Mouse (Mus musculus) embryonic stem cell, embryonic (primary cell): ENCODE measurements around the gene Cdan1.

Experiments used
- CTCF ChIA-PET, 4 experiments: fragments of 300-600 bp in 2 of 4; fragments of 350-600 bp in 2 of 4; sonication (Branson Sonifier 250); formaldehyde crosslinking; loops; one replicate each; lab custom pipeline; 2022; ENCODE audit warnings: inconsistent platforms in 2 of 4; lab: Charles Lee
- POLR2A ChIA-PET, 4 experiments: fragments of 300-600 bp in 2 of 4; fragments of 350-600 bp in 2 of 4; sonication (Branson Sonifier 250); formaldehyde crosslinking; loops; one replicate each; lab custom pipeline; 2022; ENCODE audit warnings: antibody characterized with exemption in 4 of 4, inconsistent platforms in 1 of 4; lab: Charles Lee

Cdan1 gene

GRCm38 (mm10) chr2:120835167-120835566, 14.8 kb downstream of the Cdan1 start:
- ChIA-PET POLR2A (interaction anchor here in 1 of 4 experiments (1.0 kb wide), 1 partner anchor 15 kb away, joined by 4 read pairs; the partner anchor contains the start of genes Cdan1 and Ttbk2), CTCF (no interaction called here)

- CTCF ChIA-PET, result no interaction called here
- POLR2A ChIA-PET, result no interaction called here
These were observed 22.8 kb downstream of the Cdan1 start for GRCm38 (mm10) chr2:120826936-120827638.

GRCm38 (mm10) chr2:120770265-120770935, 79.5 kb downstream of the Cdan1 start:
- ChIA-PET POLR2A (interaction anchor here in 1 of 4 experiments (1.5 kb wide), 1 partner anchor 34 kb away, joined by 3 read pairs; no protein-coding TSS in a partner anchor), CTCF (no interaction called here)

- CTCF ChIA-PET, result no interaction called here
These were observed 88.0 kb downstream of the Cdan1 start for GRCm38 (mm10) chr2:120761922-120762321.

GRCm38 (mm10) chr2:120748041-120748440, 101.9 kb downstream of the Cdan1 start:
- CTCF ChIA-PET, result interaction anchor here in 1 of 4 experiments (1.0 kb wide), 1 partner anchor 11 kb away, joined by 3 read pairs; no protein-coding TSS in a partner anchor

More at GRCm38 (mm10) chr2:120761922-120762321, 88.0 kb downstream of the Cdan1 start:
- POLR2A ChIA-PET, result interaction anchor here in 1 of 4 experiments (0.6 kb wide), 1 partner anchor 11 kb away, joined by 3 read pairs; no protein-coding TSS in a partner anchor

GRCm38 (mm10) chr2:120745496-120745895, 104.4 kb downstream of the Cdan1 start:
- CTCF ChIA-PET, result no interaction called here
- POLR2A ChIA-PET, result interaction anchor here in 1 of 4 experiments (0.7 to 1.6 kb wide), 4 partner anchors 10 to 22 kb away, joined by 4 to 7 read pairs (median 6); no protein-coding TSS in a partner anchor

More at GRCm38 (mm10) chr2:120748041-120748440, 101.9 kb downstream of the Cdan1 start:
- POLR2A ChIA-PET, result interaction anchor here in 3 of 4 experiments (0.6 to 1.4 kb wide), 6 partner anchors 9 to 36 kb away, joined by 3 to 5 read pairs (median 3); no protein-coding TSS in a partner anchor

GRCm38 (mm10) chr2:120731877-120732530, 117.9 kb downstream of the Cdan1 start:
- ChIA-PET CTCF (interaction anchor here in 2 of 4 experiments (0.5 to 1.3 kb wide), 3 partner anchors 13 to 1790 kb away, joined by 3 to 7 read pairs (median 3); no protein-coding TSS in a partner anchor), POLR2A (interaction anchor here (0.5 to 7.0 kb wide), 18 partner anchors 9 to 432 kb away, joined by 3 to 40 read pairs (median 4); partner anchors contain the start of genes Vps39 (in 2 of the 4), Adal (in 1 of the 4), Cdan1 (in 1 of the 4) and Lcmt2 (in 1 of the 4))

- POLR2A ChIA-PET, result interaction anchor here in 3 of 4 experiments (0.5 to 7.0 kb wide), 21 partner anchors 9 to 431 kb away, joined by 3 to 40 read pairs (median 3); partner anchors contain the start of genes Haus2 (in 2 of the 3), Lrrc57 (in 2 of the 3), Vps39 (in 2 of the 3) and Adal (in 1 of the 3)
- CTCF ChIA-PET, result interaction anchor here in 2 of 4 experiments (0.5 to 1.3 kb wide), 3 partner anchors 12 to 1790 kb away, joined by 3 to 7 read pairs (median 3); no protein-coding TSS in a partner anchor
These were observed 118.6 kb downstream of the Cdan1 start for GRCm38 (mm10) chr2:120731167-120731862.

- ChIA-PET CTCF (interaction anchor here in 2 of 4 experiments (1.3 kb wide), 2 partner anchors 12 to 38 kb away, joined by 3 to 4 read pairs; no protein-coding TSS in a partner anchor), POLR2A (interaction anchor here in 2 of 4 experiments (0.8 to 7.0 kb wide), 13 partner anchors 8 to 431 kb away, joined by 3 to 40 read pairs (median 5); partner anchors contain the start of genes Haus2 (in 2 of the 2), Lrrc57 (in 2 of the 2), Adal (in 1 of the 2) and Lcmt2 (in 1 of the 2))
These were observed 119.2 kb downstream of the Cdan1 start for GRCm38 (mm10) chr2:120730639-120731166.

GRCm38 (mm10) chr2:120729775-120730585, 119.9 kb downstream of the Cdan1 start:
- POLR2A ChIA-PET, result interaction anchor here in 2 of 4 experiments (1.0 to 7.0 kb wide), 7 partner anchors 9 to 121 kb away, joined by 3 to 40 read pairs (median 6); partner anchors contain the start of genes Haus2 (in 1 of the 2) and Lrrc57 (in 1 of the 2)
- CTCF ChIA-PET, result interaction anchor here in 2 of 4 experiments (1.0 to 1.3 kb wide), 2 partner anchors 37 to 251 kb away, joined by 3 to 4 read pairs; no protein-coding TSS in a partner anchor

GRCm38 (mm10) chr2:120724176-120724575, 125.8 kb downstream of the Cdan1 start:
- CTCF ChIA-PET, result no interaction called here
- POLR2A ChIA-PET, result interaction anchor here in 1 of 4 experiments (0.8 to 1.3 kb wide), 2 partner anchors 14 to 21 kb away, joined by 5 read pairs; no protein-coding TSS in a partner anchor

- ChIA-PET POLR2A (interaction anchor here in 1 of 4 experiments (0.6 to 1.0 kb wide), 3 partner anchors 22 to 671 kb away, joined by 3 to 5 read pairs (median 3); no protein-coding TSS in a partner anchor), CTCF (interaction anchor here in 1 of 4 experiments (0.5 kb wide), 1 partner anchor 721 kb away, joined by 3 read pairs; no protein-coding TSS in a partner anchor)
These were observed 126.3 kb downstream of the Cdan1 start for GRCm38 (mm10) chr2:120723621-120724020.

GRCm38 (mm10) chr2:120722491-120722890, 127.4 kb downstream of the Cdan1 start:
- CTCF ChIA-PET, result no interaction called here

GRCm38 (mm10) chr2:120721911-120722310, 128.0 kb downstream of the Cdan1 start:
- CTCF ChIA-PET, result no interaction called here
- POLR2A ChIA-PET, result interaction anchor here in 1 of 4 experiments (1.3 kb wide), 1 partner anchor 9 kb away, joined by 3 read pairs; no protein-coding TSS in a partner anchor

More at GRCm38 (mm10) chr2:120722491-120722890, 127.4 kb downstream of the Cdan1 start:
- POLR2A ChIA-PET, result interaction anchor here in 1 of 4 experiments (1.3 kb wide), 1 partner anchor 9 kb away, joined by 3 read pairs; no protein-coding TSS in a partner anchor

- CTCF ChIA-PET, result interaction anchor here in 1 of 4 experiments (0.6 kb wide), 1 partner anchor 158 kb away, joined by 4 read pairs; no protein-coding TSS in a partner anchor
- POLR2A ChIA-PET, result interaction anchor here in 2 of 4 experiments (0.6 to 3.6 kb wide), 4 partner anchors 8 to 162 kb away, joined by 3 to 17 read pairs (median 4); no protein-coding TSS in a partner anchor
These were observed 129.1 kb downstream of the Cdan1 start for GRCm38 (mm10) chr2:120720821-120721220.
